16 mouse cellular contexts compared by ENCODE assay signal in genomic region chr10:81452947-81453288, GRCm38 (mm10). TPM values are rescaled to one million over a fixed set of nuclear protein-coding genes. Genes with fewer than 3 reads are reported as not detected.
DNase-seq lines count a peak whose midpoint lies in the region; ATAC-seq lines count a peak whose summit lies in the region.
"Had no signal": no experiment of that assay in that cellular context is flagged by ENCODE, and none has a peak within 500 bp of the region (broad histone marks: within the 10 kb centered on the region; RNA-seq: fewer than 3 reads in every experiment).

No protein-coding gene starts in this region.

- no peak overlapping the region for H3K4me2 ChIP-seq in liver, embryonic 11.5 days
- H3K4me2 ChIP-seq: intestine, embryonic 15.5 days; midbrain, embryonic 12.5 days had no signal

- no peaks in the 10 kb centered on the region for H3K4me1 ChIP-seq in liver, embryonic 11.5 days (replicated peaks; ENCODE audit: control insufficient read depth, insufficient read depth, low read length)
- H3K4me1 ChIP-seq: midbrain, embryonic 12.5 days had no signal

- no peak overlapping the region for H3K27ac ChIP-seq in liver, embryonic 11.5 days (ENCODE audit: low read depth, low read length)
- H3K27ac ChIP-seq: hindbrain, embryonic 10.5 days; intestine, embryonic 15.5 days; liver, embryonic 14.5 days; midbrain, embryonic 12.5 days had no signal

- H3K4me3 ChIP-seq in liver, embryonic 11.5 days (ENCODE audit: low read depth, low read length), result no peak overlapping the region
- H3K4me3 ChIP-seq: hindbrain, embryonic 10.5 days; intestine, embryonic 15.5 days; midbrain, embryonic 12.5 days had no signal

- peak; percentile 14 for DNase-seq in cerebellum, adult 11-12 months
- no peak for DNase-seq in cerebellum, adult 9-10 months
- peak; percentile 2 for DNase-seq in liver
- no peak for DNase-seq in liver, embryonic 11.5 days (ENCODE audit: low spot score)
- peak; percentile 2 for DNase-seq in right cerebral cortex, postnatal 4 days
- no peak for DNase-seq in right cerebral cortex, adult 2 months (ENCODE audit: low spot score in 2 of 2)
- no peak for DNase-seq in urinary bladder, postnatal 10 days (ENCODE audit: low spot score)
- DNase-seq in ovary, postnatal 36 days (ENCODE audit: low spot score), result no peak
- DNase-seq: B cell, adult 2 months; kidney, postnatal 36 days; retina, postnatal 1 day; thymus, adult 2 months had no signal

- 5% methylated on average over 14 of the region's 14 CpGs for WGBS in liver, embryonic 11.5 days

- no peaks in the 10 kb centered on the region for H3K36me3 ChIP-seq in liver, embryonic 11.5 days (ENCODE audit: control insufficient read depth, insufficient read depth, low read length)
- H3K36me3 ChIP-seq: hindbrain, embryonic 10.5 days; intestine, embryonic 15.5 days; midbrain, embryonic 12.5 days had no signal

- no peaks in the 10 kb centered on the region for H3K9me3 ChIP-seq in liver, embryonic 11.5 days (ENCODE audit: control insufficient read depth, low read length)
- H3K9me3 ChIP-seq: hindbrain, embryonic 10.5 days; intestine, embryonic 15.5 days; midbrain, embryonic 12.5 days had no signal

- no peak overlapping the region for H3K9ac ChIP-seq in liver, embryonic 11.5 days (ENCODE audit: low read depth, low read length)
- H3K9ac ChIP-seq: intestine, embryonic 15.5 days; liver, embryonic 14.5 days; midbrain, embryonic 12.5 days had no signal

- peaks cover 78% of the 10 kb centered on the region for H3K27me3 ChIP-seq in liver, embryonic 11.5 days (replicated peaks; ENCODE audit: control insufficient read depth, insufficient read depth, low read length)

- no peak for ATAC-seq in liver, embryonic 11.5 days (replicated peaks; ENCODE audit: low FRiP score)
- ATAC-seq: intestine, embryonic 15.5 days had no signal

RNA-seq across cellular contexts. Expression of gene Nfic, which starts 2.5 kb away (rescaled TPM):
- 15.4 and 21.4 TPM in 2 replicates for polyA plus RNA-seq in liver, embryonic 11.5 days (2014; fragmentation: Nextera tagmentation; extraction: Ambion mirVana)

RNA-seq across cellular contexts. Expression of gene Celf5, which starts 29.6 kb away (rescaled TPM):
- 0.12 TPM in 1 of 2 replicates, not detected in the other for polyA plus RNA-seq in liver, embryonic 11.5 days (2014; fragmentation: Nextera tagmentation; extraction: Ambion mirVana)

RNA-seq across cellular contexts. Expression of gene Ncln, which starts 43.3 kb away (rescaled TPM):
- polyA plus RNA-seq in liver, embryonic 11.5 days (2014; fragmentation: Nextera tagmentation; extraction: Ambion mirVana), result 92.2 and 97.9 TPM in 2 replicates

RNA-seq across cellular contexts. Expression of gene S1pr4, which starts 47.0 kb away (rescaled TPM):
- polyA plus RNA-seq in liver, embryonic 11.5 days (2014; fragmentation: Nextera tagmentation; extraction: Ambion mirVana), result 4.5 and 4.6 TPM in 2 replicates

Comparison
In these comparisons a context has a peak if more than half of its experiments do, and no peak if none do; other contexts are left out.
1. DNase-seq: peak in cerebellum, adult 11-12 months (single experiment), liver (single experiment) and right cerebral cortex, postnatal 4 days (single experiment); none in cerebellum, adult 9-10 months (single experiment), liver, embryonic 11.5 days (single experiment), right cerebral cortex, adult 2 months (0 of 2), urinary bladder, postnatal 10 days (single experiment) and ovary, postnatal 36 days (single experiment).